Mouse (Mus musculus) fibroblast of lung, adult 2 months (primary cell): ENCODE measurements around the gene Art4.

Experiments
- DNase-seq: peaks from one replicate; pipeline ENCODE4 v3.0.0-alpha.2; 2011; ENCODE audit warnings: low read depth

The Art4 gene

GRCm38 (mm10) chr6:136827116-136827515, 30.4 kb downstream of the Art4 start:
- no peak for DNase-seq

- DNase-seq = no peak
Measured at GRCm38 (mm10) chr6:136824987-136825386, 32.5 kb downstream of the Art4 start.

GRCm38 (mm10) chr6:136821086-136821485, 36.4 kb downstream of the Art4 start:
- DNase-seq = no peak

- no peak for DNase-seq
Measured at GRCm38 (mm10) chr6:136820381-136820780, 37.2 kb downstream of the Art4 start.

- DNase-seq = no peak
Measured at GRCm38 (mm10) chr6:136817549-136817948, 40.0 kb downstream of the Art4 start.

- DNase-seq = no peak
Measured at GRCm38 (mm10) chr6:136816826-136817225, 40.7 kb downstream of the Art4 start.

GRCm38 (mm10) chr6:136815381-136815780, 42.2 kb downstream of the Art4 start:
- no peak for DNase-seq

- peak; percentile 29 for DNase-seq
Measured at GRCm38 (mm10) chr6:136813117-136813516, 44.4 kb downstream of the Art4 start.

GRCm38 (mm10) chr6:136811196-136811595, 46.3 kb downstream of the Art4 start:
- no peak for DNase-seq

- no peak for DNase-seq
Measured at GRCm38 (mm10) chr6:136809673-136810072, 47.9 kb downstream of the Art4 start.

GRCm38 (mm10) chr6:136809077-136809476, 48.5 kb downstream of the Art4 start:
- DNase-seq = peak; percentile 58

- DNase-seq = no peak
Measured at GRCm38 (mm10) chr6:136808631-136809046, 48.9 kb downstream of the Art4 start.

- peak; percentile 94 for DNase-seq
Measured at GRCm38 (mm10) chr6:136808014-136808417, 49.5 kb downstream of the Art4 start, which contains the start of gene H2afj. TSS of gene H2afj (plus strand) at chr6:136808244.

GRCm38 (mm10) chr6:136807395-136808013, 50.0 kb downstream of the Art4 start:
- no peak for DNase-seq

GRCm38 (mm10) chr6:136806819-136807218, 50.7 kb downstream of the Art4 start:
- DNase-seq = no peak

- DNase-seq = no peak
Measured at GRCm38 (mm10) chr6:136805409-136805775, 52.1 kb downstream of the Art4 start.

GRCm38 (mm10) chr6:136804705-136805408, 52.7 kb downstream of the Art4 start:
- DNase-seq = peak; percentile 10

- peak; percentile 89 for DNase-seq
Measured at GRCm38 (mm10) chr6:136803739-136804633, 53.5 kb downstream of the Art4 start, which contains the start of gene Hist4h4. TSS of gene Hist4h4 (minus strand) at chr6:136804415.

- peak; percentile 5 for DNase-seq
Measured at GRCm38 (mm10) chr6:136803093-136803738, 54.3 kb downstream of the Art4 start.

- no peak for DNase-seq
Measured at GRCm38 (mm10) chr6:136801274-136801673, 56.3 kb downstream of the Art4 start.

GRCm38 (mm10) chr6:136800710-136801109, 56.8 kb downstream of the Art4 start:
- DNase-seq = no peak
